Mouse (Mus musculus) lung, adult 2 months (tissue): ENCODE data around the gene Fam184b.

ENCODE experiments used
- CTCF ChIP-seq: fragments of 200-500 bp; IDR thresholded peaks from 2 replicates; pipeline ENCODE4 v1.5.1; 2011; ENCODE audit warnings: mild to moderate bottlenecking, low read length, control low read depth; ENCODE audit not compliant: insufficient read depth
- POLR2A ChIP-seq: fragments of 200-500 bp; IDR thresholded peaks from 2 replicates; pipeline ENCODE4 v1.6.1; 2011; ENCODE audit warnings: low read depth, mild to moderate bottlenecking, control low read depth, low read length, borderline replicate concordance; ENCODE audit errors: extremely low read depth

DNA sequence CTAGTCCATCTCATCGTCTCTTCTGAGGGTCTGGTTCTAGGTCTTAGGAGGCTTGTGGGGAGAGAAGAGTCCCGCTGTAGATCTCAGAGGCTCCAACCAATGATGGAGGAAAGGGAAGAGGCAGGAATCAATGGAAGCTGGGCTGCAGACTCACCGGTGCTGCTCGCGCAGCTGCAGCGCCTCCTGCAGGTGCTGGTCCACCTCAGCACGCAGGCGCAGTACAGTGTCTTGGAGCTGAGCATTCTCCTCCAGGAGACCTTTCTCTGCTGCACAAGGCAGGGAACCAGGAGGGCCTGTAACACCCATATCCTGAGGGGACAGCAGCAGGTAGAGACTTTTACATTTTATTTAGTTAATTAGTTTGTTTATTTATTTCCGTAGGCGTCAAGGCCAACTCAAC is 99.9 kb downstream of the Fam184b start:
- no peak for TF ChIP-seq POLR2A
- TF ChIP-seq CTCF = peak; percentile 17; the same call in 1 of the 2 replicates
